Mouse (Mus musculus) neural tube, embryonic 11.5 days (tissue): ENCODE results near the gene Gm49366. TPM values are rescaled to one million over a fixed set of nuclear protein-coding genes. Genes with fewer than 3 reads are reported as not detected.
"Not testable (repeated sequence)": the region's sequence is repeated elsewhere in the genome, so short reads cannot be mapped to it uniquely, and the experiment has no call there.

Experiments
- ATAC-seq: fragments of 200-750 bp; cut with Nextera tagmentation; 2 replicates; pipeline ENCODE4 v1.8.0; 2017; ENCODE audit warnings: moderate number of reproducible peaks, mild to moderate bottlenecking, moderate TSS enrichment, moderate library complexity; ENCODE audit not compliant: insufficient read depth, low FRiP score, low TSS enrichment
- DNase-seq: peaks from one replicate; pipeline ENCODE4 v3.0.0-alpha.2; 2015; ENCODE audit warnings: low spot score
- H3K27ac ChIP-seq: fragments of 300-500 bp; sonication (generic); 2 replicates; pipeline ENCODE4 v1.5.1; 2014; ENCODE audit warnings: low read depth, mild to moderate bottlenecking, low read length
- H3K27me3 ChIP-seq: fragments of 300-500 bp; sonication (generic); 2 replicates; pipeline ENCODE4 v1.6.1; 2014; ENCODE audit warnings: mild to moderate bottlenecking, low read length, mixed read lengths; ENCODE audit not compliant: control insufficient read depth, insufficient read depth
- H3K36me3 ChIP-seq: fragments of 300-500 bp; sonication (generic); 2 replicates; pipeline ENCODE4 v1.6.1; 2014; ENCODE audit warnings: mild to moderate bottlenecking, low read length, moderate library complexity, mixed read lengths; ENCODE audit not compliant: control insufficient read depth, insufficient read depth
- H3K4me1 ChIP-seq: fragments of 300-500 bp; sonication (generic); 2 replicates; pipeline ENCODE4 v1.6.1; 2014; ENCODE audit warnings: low read length, mixed read lengths; ENCODE audit not compliant: control insufficient read depth, insufficient read depth
- H3K4me2 ChIP-seq: fragments of 300-500 bp; sonication (generic); 2 replicates; pipeline ENCODE4 v1.6.1; 2014; ENCODE audit warnings: low read depth, mild to moderate bottlenecking, moderate library complexity
- H3K4me3 ChIP-seq: fragments of 300-500 bp; sonication (generic); 2 replicates; pipeline ENCODE4 v1.5.1; 2014; ENCODE audit warnings: low read depth, low read length
- H3K9ac ChIP-seq: fragments of 300-500 bp; sonication (generic); 2 replicates; pipeline ENCODE4 v1.6.1; 2014; ENCODE audit warnings: mild to moderate bottlenecking, low read length
- H3K9me3 ChIP-seq: fragments of 300-500 bp; sonication (generic); 2 replicates; pipeline ENCODE4 v1.6.1; 2016; ENCODE audit warnings: low read length; ENCODE audit not compliant: control insufficient read depth
- WGBS: fragments of 180-500 bp; shearing (Covaris S2); extraction: QIAGEN DNeasy Blood & Tissue Kit; methylation state at CpG from one replicate; pipeline ENCODE4 v1.1.7; 2014; 5-methylcytosine and 5-hydroxymethylcytosine counted together
- polyA plus RNA-seq: library from polyadenylated mRNA; unstranded; fragments of >200 nt; fragmentation: Nextera tagmentation; extraction: Ambion mirVana; gene quantifications from 2 replicates; pipeline ENCODE4 v1.2.1, GENCODE M21; 2014

Gm49366 gene
- polyA plus RNA-seq, 1 experiment from 2014 or later: not detected

GRCm38 (mm10) chr12:84083842-84084241, 45.1 kb downstream of the Gm49366 start:
- DNase-seq (no peak), ATAC-seq (no peak)
- H3K27me3 ChIP-seq: no peaks in the 10 kb centered on the region
- no peak overlapping the region for H3K4me2 ChIP-seq
- no peaks in the 10 kb centered on the region for H3K36me3 ChIP-seq
- H3K4me1 ChIP-seq: no peaks in the 10 kb centered on the region
- WGBS: 80% methylated on average over 2 of the region's 2 CpGs
- no peaks in the 10 kb centered on the region for H3K9me3 ChIP-seq
- H3K9ac ChIP-seq: no peak overlapping the region
- no peak overlapping the region for H3K4me3 ChIP-seq
- H3K27ac ChIP-seq: no peak overlapping the region

- Histone ChIP-seq H3K4me3 (no peak overlapping the region), H3K9ac (no peak overlapping the region), H3K36me3 (no peaks in the 10 kb centered on the region), H3K27me3 (no peaks in the 10 kb centered on the region), H3K4me2 (no peak overlapping the region), H3K9me3 (0 out of 2 replicates have a peak, but pooled peaks cover 2% of the 10 kb centered on the region), H3K4me1 (no peaks in the 10 kb centered on the region), H3K27ac (no peak overlapping the region)
- no peak for DNase-seq
- ATAC-seq: no peak
- 92% methylated on average over 4 of the region's 4 CpGs for WGBS
Measured at GRCm38 (mm10) chr12:84084581-84084980, 45.8 kb downstream of the Gm49366 start.

GRCm38 (mm10) chr12:84094666-84095065, 55.9 kb downstream of the Gm49366 start:
- WGBS: 85% methylated on average over 5 of the region's 5 CpGs
- DNase-seq, H3K36me3 ChIP-seq, H3K4me1 ChIP-seq, ATAC-seq, H3K9ac ChIP-seq, H3K27me3 ChIP-seq, H3K9me3 ChIP-seq, H3K4me2 ChIP-seq, H3K27ac ChIP-seq, H3K4me3 ChIP-seq: not testable (repeated sequence)

- no peaks in the 10 kb centered on the region for H3K36me3 ChIP-seq
- H3K4me2 ChIP-seq: no peak overlapping the region
- no peak for ATAC-seq
- no peaks in the 10 kb centered on the region for H3K9me3 ChIP-seq
- no peak overlapping the region for H3K9ac ChIP-seq
- no peaks in the 10 kb centered on the region for H3K4me1 ChIP-seq
- no peaks in the 10 kb centered on the region for H3K27me3 ChIP-seq
- DNase-seq: no peak
- WGBS: 97% methylated on average over 2 of the region's 2 CpGs
- H3K4me3 ChIP-seq: no peak overlapping the region
- H3K27ac ChIP-seq: no peak overlapping the region
Measured at GRCm38 (mm10) chr12:84099605-84100004, 60.9 kb downstream of the Gm49366 start.

GRCm38 (mm10) chr12:84100071-84100470, 61.3 kb downstream of the Gm49366 start:
- H3K36me3 ChIP-seq: no peaks in the 10 kb centered on the region
- no peak overlapping the region for H3K27ac ChIP-seq
- DNase-seq (no peak), ATAC-seq (no peak)
- 65% methylated on average over 1 of the region's 1 CpGs for WGBS
- no peaks in the 10 kb centered on the region for H3K27me3 ChIP-seq
- no peaks in the 10 kb centered on the region for H3K4me1 ChIP-seq
- H3K4me2 ChIP-seq: no peak overlapping the region
- no peak overlapping the region for H3K4me3 ChIP-seq
- no peaks in the 10 kb centered on the region for H3K9me3 ChIP-seq
- no peak overlapping the region for H3K9ac ChIP-seq

- peak; percentile 63 for DNase-seq
- H3K4me3 ChIP-seq: peak within 1 kb of the TSS; percentile 34
- not testable (repeated sequence) for H3K27ac ChIP-seq, H3K27me3 ChIP-seq, H3K4me1 ChIP-seq, H3K9me3 ChIP-seq, H3K36me3 ChIP-seq
- peak within 1 kb of the TSS; percentile 79 for H3K4me2 ChIP-seq
- peak; percentile 27; the same call in 1 of the 2 replicates for ATAC-seq
- peak within 1 kb of the TSS; percentile 67 for H3K9ac ChIP-seq
- under 1% methylated on average over 65 of the region's 80 CpGs for WGBS
Measured at GRCm38 (mm10) chr12:84100604-84101492, 62.1 kb downstream of the Gm49366 start, which contains the start of gene Acot6. TSS of gene Acot6 (plus strand) at chr12:84100654.

- no peak for DNase-seq
- H3K9ac ChIP-seq: peak overlapping the region; percentile 67
Measured at GRCm38 (mm10) chr12:84101493-84101845, 62.7 kb downstream of the Gm49366 start.

GRCm38 (mm10) chr12:84107012-84107411, 68.3 kb downstream of the Gm49366 start:
- ATAC-seq (no peak), DNase-seq (no peak)
- no peaks in the 10 kb centered on the region for H3K4me1 ChIP-seq
- H3K27ac ChIP-seq: no peak overlapping the region
- no peaks in the 10 kb centered on the region for H3K36me3 ChIP-seq
- WGBS: 77% methylated on average over 3 of the region's 3 CpGs
- H3K9ac ChIP-seq: no peak overlapping the region
- no peaks in the 10 kb centered on the region for H3K27me3 ChIP-seq
- no peaks in the 10 kb centered on the region for H3K9me3 ChIP-seq
- no peak overlapping the region for H3K4me3 ChIP-seq
- H3K4me2 ChIP-seq: no peak overlapping the region

More at GRCm38 (mm10) chr12:84101493-84101845, 62.7 kb downstream of the Gm49366 start:
- Histone ChIP-seq H3K9me3 (no peaks in the 10 kb centered on the region), H3K36me3 (no peaks in the 10 kb centered on the region), H3K27ac (no peak overlapping the region), H3K4me2 (peak overlapping the region; percentile 79), H3K27me3 (no peaks in the 10 kb centered on the region), H3K4me1 (no peaks in the 10 kb centered on the region), H3K4me3 (peak overlapping the region; percentile 34)
- 63% methylated on average over 2 of the region's 2 CpGs for WGBS
- ATAC-seq: no peak

- no peaks in the 10 kb centered on the region for H3K36me3 ChIP-seq
- no peak overlapping the region for H3K27ac ChIP-seq
- H3K4me3 ChIP-seq: no peak overlapping the region
- DNase-seq (no peak), ATAC-seq (no peak)
- H3K4me1 ChIP-seq: no peaks in the 10 kb centered on the region
- H3K9me3 ChIP-seq: no peaks in the 10 kb centered on the region
- H3K9ac ChIP-seq: no peak overlapping the region
- WGBS: 64% methylated on average over 1 of the region's 1 CpGs
- H3K4me2 ChIP-seq: no peak overlapping the region
- H3K27me3 ChIP-seq: no peaks in the 10 kb centered on the region
Measured at GRCm38 (mm10) chr12:84107692-84108091, 69.0 kb downstream of the Gm49366 start.
